Mouse (Mus musculus): ENCODE data around the gene Tbc1d4. TPM values are rescaled to one million over a fixed set of nuclear protein-coding genes. Genes with fewer than 3 reads are reported as not detected.

Gene Tbc1d4
- polyA plus RNA-seq, 1 experiment = 0.04 TPM

DNA sequence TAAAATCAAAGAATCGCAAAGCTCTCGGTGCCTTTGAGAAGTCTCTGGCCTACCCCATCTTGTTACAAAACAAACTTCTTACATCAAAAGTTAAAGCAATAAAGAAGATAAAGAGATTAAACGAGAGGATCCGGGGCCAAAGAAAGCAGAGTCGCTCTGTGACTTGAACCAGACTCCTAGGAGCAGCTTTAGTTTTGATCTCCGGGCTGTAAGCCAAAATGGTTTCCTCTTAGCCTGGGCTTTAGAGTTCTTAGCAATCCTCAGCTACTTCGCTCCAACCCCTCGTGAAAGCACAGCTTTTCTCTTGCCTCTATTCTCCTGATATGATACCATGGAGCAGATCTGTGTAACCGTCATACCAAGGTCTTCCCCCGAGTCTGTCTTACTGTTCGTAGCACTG lies 95.8 kb downstream of the Tbc1d4 start:
- Histone ChIP-seq H3K4me3 (replicated peaks) (no peak overlapping the region), H3K4me1 (ENCODE audit: control insufficient read depth) (no peaks in the 10 kb centered on the region), H3K36me3 (ENCODE audit: control insufficient read depth) (no peaks in the 10 kb centered on the region), H3K9me3 (ENCODE audit: control insufficient read depth, low read length) (no peaks in the 10 kb centered on the region), H3K27me3 (ENCODE audit: control insufficient read depth) (no peaks in the 10 kb centered on the region)
- TF ChIP-seq GATA1 (IDR thresholded peaks at IDR 0.05; ENCODE audit: low read length) = no peak
- TF ChIP-seq TAL1 (IDR thresholded peaks at IDR 0.05; ENCODE audit: low read length) = no peak

DNA sequence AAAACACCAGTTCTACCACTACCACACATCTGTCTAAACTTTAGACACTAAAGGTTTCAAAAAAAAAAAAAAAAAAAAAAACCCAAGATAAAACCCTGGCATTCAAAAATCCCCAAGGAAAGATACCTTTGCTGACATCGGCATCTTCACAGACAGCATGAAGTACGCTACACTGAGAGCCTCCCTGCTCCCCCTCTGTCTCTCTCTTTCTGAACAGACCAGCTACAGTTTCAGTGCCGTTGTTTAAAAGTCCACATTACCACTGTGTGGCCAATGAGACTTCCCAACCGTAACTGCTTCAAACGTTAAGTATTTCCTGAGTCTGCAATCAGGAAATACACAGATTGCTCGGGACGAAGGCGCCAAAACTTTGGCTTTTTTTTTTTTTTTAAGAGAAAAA lies 97.6 kb downstream of the Tbc1d4 start:
- no peak for TF ChIP-seq GATA1 (IDR thresholded peaks at IDR 0.05; ENCODE audit: low read length)
- TF ChIP-seq TAL1 (IDR thresholded peaks at IDR 0.05; ENCODE audit: low read length) = no peak
- H3K36me3 ChIP-seq (ENCODE audit: control insufficient read depth) = no peaks in the 10 kb centered on the region
- no peaks in the 10 kb centered on the region for H3K4me1 ChIP-seq (ENCODE audit: control insufficient read depth)
- no peaks in the 10 kb centered on the region for H3K9me3 ChIP-seq (ENCODE audit: control insufficient read depth, low read length)
- H3K4me3 ChIP-seq (replicated peaks) = no peak overlapping the region
- H3K27me3 ChIP-seq (ENCODE audit: control insufficient read depth) = no peaks in the 10 kb centered on the region

DNA sequence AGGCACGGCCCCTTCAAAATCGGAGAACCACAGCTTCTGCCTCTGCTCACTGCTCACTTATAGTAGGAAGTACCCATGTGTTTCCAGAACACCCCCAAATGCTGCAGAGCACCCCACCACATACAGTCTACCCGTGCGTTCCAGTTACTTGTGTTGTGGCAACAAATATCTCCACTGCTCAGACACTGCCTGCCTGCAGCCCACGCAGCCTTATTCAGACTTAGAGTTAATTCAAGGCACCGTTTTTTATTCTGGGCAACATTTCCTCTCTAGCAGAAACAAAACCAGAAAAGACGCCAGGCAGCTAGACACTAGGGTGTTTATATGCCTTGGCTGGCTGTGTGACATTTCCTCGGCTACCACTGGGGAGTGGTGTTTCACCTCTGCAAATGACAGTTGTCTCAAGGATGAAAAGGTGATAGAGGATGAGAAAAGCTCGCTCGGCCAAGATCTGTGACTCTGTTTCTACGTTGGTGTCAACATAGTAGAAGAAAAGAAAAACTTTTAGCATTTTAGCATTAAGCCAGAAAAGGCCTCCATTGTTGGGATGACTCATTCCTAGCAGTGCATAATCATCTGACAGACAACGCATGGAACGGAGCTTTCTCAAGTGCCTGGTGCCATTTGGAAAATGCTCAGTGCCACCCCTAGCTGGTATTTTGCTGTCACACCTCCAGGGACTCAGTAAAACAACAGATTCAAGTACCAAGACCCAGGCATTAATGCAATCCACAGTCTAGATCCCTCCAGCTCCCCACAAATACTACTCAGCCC lies 98.3 kb downstream of the Tbc1d4 start:
- no peaks in the 10 kb centered on the region for H3K9me3 ChIP-seq (ENCODE audit: control insufficient read depth, low read length)
- no peak overlapping the region for H3K4me3 ChIP-seq (replicated peaks)
- TF ChIP-seq GATA1 (IDR thresholded peaks at IDR 0.05; ENCODE audit: low read length) = no peak
- TF ChIP-seq TAL1 (IDR thresholded peaks at IDR 0.05; ENCODE audit: low read length) = no peak
- no peaks in the 10 kb centered on the region for H3K27me3 ChIP-seq (ENCODE audit: control insufficient read depth)
- no peaks in the 10 kb centered on the region for H3K4me1 ChIP-seq (ENCODE audit: control insufficient read depth)
- H3K36me3 ChIP-seq (ENCODE audit: control insufficient read depth) = no peaks in the 10 kb centered on the region

- Histone ChIP-seq H3K36me3 (ENCODE audit: control insufficient read depth) (no peaks in the 10 kb centered on the region), H3K27me3 (ENCODE audit: control insufficient read depth) (no peaks in the 10 kb centered on the region), H3K4me3 (replicated peaks) (no peak overlapping the region), H3K9me3 (ENCODE audit: control insufficient read depth, low read length) (no peaks in the 10 kb centered on the region), H3K4me1 (ENCODE audit: control insufficient read depth) (no peaks in the 10 kb centered on the region)
- TF ChIP-seq TAL1 (IDR thresholded peaks at IDR 0.05; ENCODE audit: low read length) = no peak
- TF ChIP-seq GATA1 (IDR thresholded peaks at IDR 0.05; ENCODE audit: low read length) = no peak
Measured at GRCm38 (mm10) chr14:101509759-101510158, 99.2 kb downstream of the Tbc1d4 start.

GRCm38 (mm10) chr14:101507956-101508355 lies 101.0 kb downstream of the Tbc1d4 start:
- Histone ChIP-seq H3K9me3 (ENCODE audit: control insufficient read depth, low read length) (no peaks in the 10 kb centered on the region), H3K4me1 (ENCODE audit: control insufficient read depth) (no peaks in the 10 kb centered on the region), H3K4me3 (replicated peaks) (no peak overlapping the region), H3K27me3 (ENCODE audit: control insufficient read depth) (no peaks in the 10 kb centered on the region), H3K36me3 (ENCODE audit: control insufficient read depth) (no peaks in the 10 kb centered on the region)
- TF ChIP-seq GATA1 (IDR thresholded peaks at IDR 0.05; ENCODE audit: low read length) = no peak
- TF ChIP-seq TAL1 (IDR thresholded peaks at IDR 0.05; ENCODE audit: low read length) = no peak

DNA sequence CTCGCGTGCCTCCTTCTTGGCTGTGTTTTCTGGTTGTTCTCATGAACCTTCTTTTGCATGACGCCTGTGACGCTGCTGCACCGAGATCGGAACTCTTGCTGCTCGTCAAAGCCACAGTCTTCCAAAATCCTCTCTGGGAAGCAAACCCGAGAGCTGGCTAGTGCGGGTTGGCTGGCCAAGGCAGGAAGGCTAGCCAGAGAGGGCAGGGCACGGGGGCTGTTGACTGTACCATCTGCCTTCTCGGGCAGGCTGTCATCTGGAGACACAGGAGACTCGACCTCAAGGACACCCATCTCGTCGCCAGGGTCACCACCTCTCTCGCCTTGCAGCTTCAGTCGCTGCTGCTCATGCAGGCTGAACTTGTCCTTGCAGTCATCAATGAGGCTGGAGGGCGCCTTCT lies 101.8 kb downstream of the Tbc1d4 start:
- TF ChIP-seq TAL1 (IDR thresholded peaks at IDR 0.05; ENCODE audit: low read length) (no peak), GATA1 (IDR thresholded peaks at IDR 0.05; ENCODE audit: low read length) (no peak)
- H3K4me1 ChIP-seq (ENCODE audit: control insufficient read depth) = no peaks in the 10 kb centered on the region
- no peak overlapping the region for H3K4me3 ChIP-seq (replicated peaks)
- H3K36me3 ChIP-seq (ENCODE audit: control insufficient read depth) = no peaks in the 10 kb centered on the region
- H3K9me3 ChIP-seq (ENCODE audit: control insufficient read depth, low read length) = no peaks in the 10 kb centered on the region
- H3K27me3 ChIP-seq (ENCODE audit: control insufficient read depth) = no peaks in the 10 kb centered on the region

- Histone ChIP-seq H3K36me3 (ENCODE audit: control insufficient read depth) (no peaks in the 10 kb centered on the region), H3K4me3 (replicated peaks) (no peak overlapping the region), H3K9me3 (ENCODE audit: control insufficient read depth, low read length) (no peaks in the 10 kb centered on the region), H3K4me1 (ENCODE audit: control insufficient read depth) (no peaks in the 10 kb centered on the region), H3K27me3 (ENCODE audit: control insufficient read depth) (no peaks in the 10 kb centered on the region)
- no peak for TF ChIP-seq TAL1 (IDR thresholded peaks at IDR 0.05; ENCODE audit: low read length)
- no peak for TF ChIP-seq GATA1 (IDR thresholded peaks at IDR 0.05; ENCODE audit: low read length)
Measured at GRCm38 (mm10) chr14:101505805-101506204, 103.2 kb downstream of the Tbc1d4 start.

- no peaks in the 10 kb centered on the region for H3K27me3 ChIP-seq (ENCODE audit: control insufficient read depth)
- TF ChIP-seq TAL1 (IDR thresholded peaks at IDR 0.05; ENCODE audit: low read length) (no peak), GATA1 (IDR thresholded peaks at IDR 0.05; ENCODE audit: low read length) (no peak)
- no peaks in the 10 kb centered on the region for H3K9me3 ChIP-seq (ENCODE audit: control insufficient read depth, low read length)
- H3K4me3 ChIP-seq (replicated peaks) = no peak overlapping the region
- no peaks in the 10 kb centered on the region for H3K4me1 ChIP-seq (ENCODE audit: control insufficient read depth)
- no peaks in the 10 kb centered on the region for H3K36me3 ChIP-seq (ENCODE audit: control insufficient read depth)
Measured at GRCm38 (mm10) chr14:101504473-101505200, 104.4 kb downstream of the Tbc1d4 start.

DNA sequence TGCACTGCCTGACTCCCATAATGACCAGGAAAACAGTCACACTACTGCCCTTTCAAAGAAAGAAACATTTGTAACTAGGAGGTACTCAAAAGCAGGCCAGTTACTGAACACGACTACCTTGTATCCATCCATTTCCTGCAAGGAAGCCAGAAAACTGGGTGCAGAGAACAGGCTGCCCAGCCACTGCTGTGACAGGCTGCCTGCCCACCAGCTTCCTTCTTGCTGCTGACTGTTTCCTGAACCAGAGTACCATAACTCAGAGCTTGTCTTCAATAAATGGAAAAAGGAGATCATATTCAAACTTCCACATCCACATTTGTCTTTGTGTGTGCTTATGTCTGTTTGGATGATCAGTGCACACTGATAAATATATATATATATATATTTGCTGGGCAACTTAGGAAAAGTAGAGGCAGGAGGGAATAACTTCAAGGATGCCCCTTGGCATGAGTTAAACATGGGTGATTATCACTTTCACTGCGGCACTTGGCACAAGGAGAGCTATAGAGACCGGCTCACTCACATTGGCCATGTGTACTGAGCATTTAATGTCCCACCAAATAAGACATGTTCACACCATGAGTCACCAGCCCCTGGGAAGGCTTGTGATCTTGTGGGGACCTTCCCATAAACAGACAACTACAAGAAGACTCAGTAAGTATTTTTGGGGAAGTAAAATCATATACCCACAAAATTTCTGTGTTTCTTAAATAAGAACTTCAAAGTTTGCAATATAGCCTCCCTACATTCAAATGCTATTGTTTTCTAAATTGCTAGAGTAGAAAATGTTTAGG lies 105.6 kb downstream of the Tbc1d4 start:
- TF ChIP-seq TAL1 (IDR thresholded peaks at IDR 0.05; ENCODE audit: low read length) = no peak
- TF ChIP-seq GATA1 (IDR thresholded peaks at IDR 0.05; ENCODE audit: low read length) = no peak
- H3K4me1 ChIP-seq (ENCODE audit: control insufficient read depth) = no peaks in the 10 kb centered on the region
- no peak overlapping the region for H3K4me3 ChIP-seq (replicated peaks)
- no peaks in the 10 kb centered on the region for H3K36me3 ChIP-seq (ENCODE audit: control insufficient read depth)
- H3K27me3 ChIP-seq (ENCODE audit: control insufficient read depth) = no peaks in the 10 kb centered on the region
- no peaks in the 10 kb centered on the region for H3K9me3 ChIP-seq (ENCODE audit: control insufficient read depth, low read length)

Measured in erythroblast, embryonic 14.5 days (primary cell).